Mouse (Mus musculus): ENCODE results near the gene Caln1.

- TF ChIP-seq POLR2A (IDR thresholded peaks at IDR 0.05; ENCODE audit: borderline replicate concordance, extremely low read depth, insufficient read depth, insufficient read length, poor library complexity, severe bottlenecking) (no peak), CTCF (IDR thresholded peaks at IDR 0.05; ENCODE audit: borderline replicate concordance, extremely low read depth, insufficient read depth, insufficient read length) (no peak)
Observed at GRCm38 (mm10) chr5:130340656-130341055, 28.6 kb upstream of the Caln1 start.
